Mouse (Mus musculus): ENCODE data around the gene Rflnb. TPM values are rescaled to one million over a fixed set of nuclear protein-coding genes. Genes with fewer than 3 reads are reported as not detected.

The Rflnb gene
- polyA plus RNA-seq, 1 experiment from 2014 or later = 7.9 TPM

GRCm38 (mm10) chr11:75972916-75973567 lies 54.5 kb downstream of the Rflnb start:
- no peak for DNase-seq (ENCODE audit: low spot score)
- Histone ChIP-seq H3K4me3 (ENCODE audit: low read depth, low read length) (no peak overlapping the region), H3K9ac (ENCODE audit: low read depth, low read length) (no peak overlapping the region), H3K27ac (ENCODE audit: low read depth, low read length) (no peak overlapping the region), H3K4me1 (replicated peaks; ENCODE audit: control insufficient read depth, insufficient read depth, low read length) (0 out of 2 replicates have a peak, but pooled peaks cover 3% of the 10 kb centered on the region), H3K27me3 (replicated peaks; ENCODE audit: control insufficient read depth, insufficient read depth, low read length) (peaks cover 17% of the 10 kb centered on the region), H3K4me2 (no peak overlapping the region), H3K36me3 (ENCODE audit: control insufficient read depth, insufficient read depth, low read length) (no peaks in the 10 kb centered on the region), H3K9me3 (ENCODE audit: control insufficient read depth, low read length) (no peaks in the 10 kb centered on the region)
- ATAC-seq (replicated peaks; ENCODE audit: low FRiP score) = no peak
- 35% methylated on average over 7 of the region's 7 CpGs for WGBS

GRCm38 (mm10) chr11:75972188-75972587 lies 55.4 kb downstream of the Rflnb start:
- ATAC-seq (replicated peaks; ENCODE audit: low FRiP score) = no peak

GRCm38 (mm10) chr11:75970629-75971028 lies 57.0 kb downstream of the Rflnb start:
- no peak overlapping the region for H3K9ac ChIP-seq (ENCODE audit: low read depth, low read length)
- no peaks in the 10 kb centered on the region for H3K36me3 ChIP-seq (ENCODE audit: control insufficient read depth, insufficient read depth, low read length)
- H3K27ac ChIP-seq (ENCODE audit: low read depth, low read length) = no peak overlapping the region
- H3K27me3 ChIP-seq (replicated peaks; ENCODE audit: control insufficient read depth, insufficient read depth, low read length) = peaks cover 41% of the 10 kb centered on the region
- H3K4me2 ChIP-seq = no peak overlapping the region
- WGBS = 19% methylated on average over 3 of the region's 3 CpGs
- no peak overlapping the region for H3K4me3 ChIP-seq (ENCODE audit: low read depth, low read length)
- peaks cover 8% of the 10 kb centered on the region for H3K4me1 ChIP-seq (replicated peaks; ENCODE audit: control insufficient read depth, insufficient read depth, low read length)
- ATAC-seq (replicated peaks; ENCODE audit: low FRiP score) (no peak), DNase-seq (ENCODE audit: low spot score) (no peak)
- H3K9me3 ChIP-seq (ENCODE audit: control insufficient read depth, low read length) = no peaks in the 10 kb centered on the region

More at GRCm38 (mm10) chr11:75972188-75972587, 55.4 kb downstream of the Rflnb start:
- H3K9ac ChIP-seq (ENCODE audit: low read depth, low read length) = no peak overlapping the region
- no peak overlapping the region for H3K27ac ChIP-seq (ENCODE audit: low read depth, low read length)
- H3K4me2 ChIP-seq = no peak overlapping the region
- no peak for DNase-seq (ENCODE audit: low spot score)
- 0 out of 2 replicates have a peak, but pooled peaks cover 3% of the 10 kb centered on the region for H3K4me1 ChIP-seq (replicated peaks; ENCODE audit: control insufficient read depth, insufficient read depth, low read length)
- H3K36me3 ChIP-seq (ENCODE audit: control insufficient read depth, insufficient read depth, low read length) = no peaks in the 10 kb centered on the region
- peaks cover 25% of the 10 kb centered on the region for H3K27me3 ChIP-seq (replicated peaks; ENCODE audit: control insufficient read depth, insufficient read depth, low read length)
- 74% methylated on average over 3 of the region's 3 CpGs for WGBS
- no peak overlapping the region for H3K4me3 ChIP-seq (ENCODE audit: low read depth, low read length)
- H3K9me3 ChIP-seq (ENCODE audit: control insufficient read depth, low read length) = no peaks in the 10 kb centered on the region

Other genes with a start within 250 kb of the Rflnb start
- 0.10 and 0.40 TPM in 2 replicates for gene Doc2b, start 231.7 kb downstream of the Rflnb start, polyA plus RNA-seq (2014; fragmentation: Nextera tagmentation; extraction: Ambion mirVana)
- gene Rph3al, start 89.4 kb downstream of the Rflnb start, polyA plus RNA-seq (2014; fragmentation: Nextera tagmentation; extraction: Ambion mirVana) = 1.4 and 1.5 TPM in 2 replicates
- not detected in 2 replicates for gene 1700016K19Rik, start 27.9 kb downstream of the Rflnb start, polyA plus RNA-seq (2014; fragmentation: Nextera tagmentation; extraction: Ambion mirVana)
- gene Vps53, start 151.9 kb upstream of the Rflnb start, polyA plus RNA-seq (2014; fragmentation: Nextera tagmentation; extraction: Ambion mirVana) = 30.8 and 31.5 TPM in 2 replicates
- gene Fam57a, start 151.9 kb upstream of the Rflnb start, polyA plus RNA-seq (2014; fragmentation: Nextera tagmentation; extraction: Ambion mirVana) = 14.8 and 15.4 TPM in 2 replicates
- 0.74 TPM in 1 of 2 replicates, not detected in the other for gene Dbil5, start 189.8 kb upstream of the Rflnb start, polyA plus RNA-seq (2014; fragmentation: Nextera tagmentation; extraction: Ambion mirVana)
- 50.2 and 58.3 TPM in 2 replicates for gene Gemin4, start 189.9 kb upstream of the Rflnb start, polyA plus RNA-seq (2014; fragmentation: Nextera tagmentation; extraction: Ambion mirVana)
- 36.3 and 37.0 TPM in 2 replicates for gene Mrm3, start 215.9 kb upstream of the Rflnb start, polyA plus RNA-seq (2014; fragmentation: Nextera tagmentation; extraction: Ambion mirVana)
- 137 and 144 TPM in 2 replicates for gene Glod4, start 215.9 kb upstream of the Rflnb start, polyA plus RNA-seq (2014; fragmentation: Nextera tagmentation; extraction: Ambion mirVana)